Mouse (Mus musculus): ENCODE measurements at regions not wholly inside any gene's neighbourhood (a gene's known extent, or its start where the extent isn't known, plus 50 kb on each side); places are given as distances from the start of the nearest gene placed in this dataset.

DNA sequence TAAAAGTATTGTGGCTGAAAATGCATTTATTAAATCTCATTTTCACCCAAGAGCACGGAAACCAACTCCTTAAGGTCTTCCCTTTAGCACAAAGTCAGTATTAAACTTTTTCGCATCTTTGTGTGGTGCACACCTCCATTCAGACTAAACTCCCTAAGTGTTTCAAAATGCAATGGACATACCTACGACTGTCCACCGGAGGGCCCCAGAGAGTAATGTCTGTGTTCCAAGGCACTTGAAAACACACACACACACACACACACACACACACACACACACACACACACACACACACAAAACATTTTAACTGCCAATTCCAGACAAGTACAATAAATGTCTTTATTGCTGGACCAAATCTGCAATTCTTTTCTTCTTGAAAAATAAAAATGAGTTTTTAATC lies 243.7 kb downstream of the Foxa2 start:
- TF ChIP-seq CTCF (IDR thresholded peaks at IDR 0.05; ENCODE audit: extremely low read depth, insufficient read length, insufficient replicate concordance, low read depth, low read length) (no peak), POLR2A (IDR thresholded peaks at IDR 0.05; ENCODE audit: low read depth, low read length) (no peak)
